Mouse (Mus musculus) embryo, embryonic 11 days (tissue): Measurements from ENCODE around the gene Mrps9.
A peak's percentile ranks its signal among the peaks of the same experiment; 100 is the strongest.

Experiments
- DNase-seq: peaks from one replicate; pipeline ENCODE4 v3.0.0-alpha.2; 2015

Mrps9 gene

DNA sequence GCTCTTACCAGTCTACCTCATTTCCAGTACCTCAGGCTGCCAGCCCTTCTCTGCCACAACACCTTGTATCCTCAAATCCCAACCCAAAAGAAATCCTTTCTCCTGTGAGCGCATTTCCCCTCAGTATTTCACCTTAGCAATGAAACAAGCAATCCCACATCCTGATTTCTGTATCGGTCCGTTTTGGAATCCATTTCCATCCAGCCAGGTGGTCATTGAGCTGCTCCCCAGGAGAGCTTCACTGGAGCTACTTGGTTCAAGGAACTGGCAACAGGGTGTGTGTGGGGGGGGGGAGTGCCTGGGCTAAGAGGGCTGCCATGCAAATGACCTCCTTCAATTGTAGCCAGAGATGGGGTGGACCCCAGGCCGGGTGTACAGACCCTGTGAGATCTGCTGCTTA lies 56.1 kb downstream of the Mrps9 start:
- no peak for DNase-seq

DNA sequence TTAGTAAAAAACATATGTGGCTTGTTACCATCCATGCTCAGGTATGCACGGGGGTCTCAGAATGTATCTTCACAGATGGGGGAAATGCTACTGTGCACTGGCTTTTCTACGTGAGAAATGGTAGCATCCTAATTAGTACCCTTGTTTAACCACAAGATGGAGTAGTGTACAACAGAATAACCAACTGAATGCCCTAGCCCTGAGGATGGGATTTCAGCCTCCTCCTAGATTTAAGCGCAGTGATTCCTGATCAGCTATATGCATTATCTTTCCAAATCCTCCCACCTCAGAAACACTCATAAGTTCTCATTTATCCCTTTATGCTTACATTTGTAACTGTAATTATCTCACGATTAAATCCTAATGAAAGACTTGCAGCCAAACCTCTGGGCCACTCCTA lies 64.0 kb downstream of the Mrps9 start:
- peak; percentile 67 for DNase-seq

DNA sequence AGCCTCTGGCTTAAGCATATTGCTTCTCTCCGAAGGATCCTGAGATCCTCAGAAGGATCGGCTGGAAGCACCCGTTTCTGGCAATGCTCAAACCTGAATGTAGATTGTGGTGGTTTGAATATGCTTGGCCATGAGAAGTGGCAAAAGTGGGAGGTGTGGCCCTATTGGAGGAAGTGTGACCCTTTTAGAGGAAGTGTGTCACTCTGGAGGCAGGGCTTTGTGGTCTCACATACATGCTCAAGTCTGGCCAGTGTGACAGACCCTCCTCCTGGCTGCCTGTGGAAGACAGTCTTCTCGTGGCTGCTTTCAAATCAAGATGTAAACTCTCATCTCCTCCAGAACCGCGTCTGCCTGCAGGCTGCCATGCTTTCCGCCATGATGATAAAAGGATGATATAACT lies 65.7 kb downstream of the Mrps9 start:
- no peak for DNase-seq

DNA sequence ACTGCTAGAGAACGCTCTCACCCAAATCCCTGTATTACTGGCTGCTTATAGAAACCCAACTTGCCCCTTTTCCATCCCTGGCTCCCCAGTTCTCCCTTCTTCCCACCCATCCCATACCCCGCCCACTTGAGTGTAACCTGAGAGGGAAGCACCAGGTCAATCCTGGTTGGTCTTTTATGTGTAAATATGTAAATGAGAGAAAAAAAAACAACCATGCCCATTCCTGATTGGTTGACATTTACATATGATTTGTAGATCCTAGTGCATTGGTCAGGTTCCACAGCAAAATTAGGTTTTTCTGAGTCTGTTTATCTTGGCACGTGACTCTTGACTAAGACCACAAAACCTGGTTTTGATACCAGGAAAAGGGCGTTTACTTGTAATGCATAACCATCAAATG lies 66.9 kb downstream of the Mrps9 start:
- peak; percentile 74 for DNase-seq

DNA sequence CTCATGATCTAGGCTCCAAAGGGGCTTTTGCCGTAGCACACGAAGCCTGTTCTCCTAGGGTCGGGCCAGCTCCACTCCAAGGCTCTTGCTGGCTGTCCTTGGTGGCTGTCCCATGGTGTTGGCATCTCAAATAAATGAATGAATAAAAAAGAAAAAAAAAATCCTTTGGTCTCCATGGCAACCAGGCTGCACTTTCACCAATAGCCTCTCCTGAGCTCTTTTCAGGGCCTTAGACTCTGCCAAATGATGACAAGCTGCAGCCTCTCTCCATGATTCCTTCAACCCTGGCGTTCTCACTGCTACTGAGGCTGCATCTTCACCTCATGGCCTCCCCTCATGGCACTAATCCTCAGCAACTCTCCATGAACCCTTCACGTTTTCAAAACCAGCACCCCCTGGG lies 72.9 kb downstream of the Mrps9 start:
- no peak for DNase-seq

GRCm38 (mm10) chr1:42933613-42934012 lies 82.6 kb downstream of the Mrps9 start:
- DNase-seq: no peak

DNA sequence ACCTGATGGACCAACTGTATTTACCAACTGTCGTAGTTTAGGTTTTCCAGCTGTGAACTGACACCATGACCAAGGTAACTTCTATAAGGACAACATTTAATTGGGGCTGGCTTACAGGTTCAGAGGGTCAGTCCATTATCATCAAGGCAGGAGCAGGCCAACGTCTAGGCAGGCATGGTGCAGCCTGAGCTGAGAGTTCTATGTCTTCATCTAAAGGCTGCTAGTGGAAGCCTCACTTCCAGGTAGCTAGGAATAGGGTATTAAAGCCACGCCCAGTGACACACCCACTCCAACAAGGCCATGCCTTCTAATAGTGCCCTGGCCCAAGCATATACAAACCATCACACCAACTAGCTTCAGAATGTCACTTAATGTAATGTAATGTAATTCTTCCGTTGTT lies 97.5 kb downstream of the Mrps9 start:
- no peak for DNase-seq

- peak; percentile 79 for DNase-seq
Observed at GRCm38 (mm10) chr1:42952734-42953481, 101.9 kb downstream of the Mrps9 start, which contains the start of gene Gpr45. Gene Gpr45, plus strand, starts transcription at chr1:42952872.

DNA sequence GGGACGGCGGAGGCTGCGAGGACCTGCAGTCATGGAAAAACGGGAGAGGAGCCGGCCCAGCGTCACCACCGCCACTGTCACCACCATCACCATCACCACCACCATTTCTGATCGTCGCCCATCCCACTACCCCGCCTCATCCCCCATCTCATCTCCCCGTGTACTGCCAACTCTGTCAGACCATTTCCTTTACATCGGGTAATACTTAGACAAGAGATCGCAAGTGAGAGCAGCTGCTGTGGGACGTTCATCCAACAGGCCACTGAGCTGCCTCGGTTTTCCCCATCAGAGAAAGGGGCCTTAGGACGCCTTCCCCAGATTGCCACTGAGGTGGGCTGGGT lies 102.4 kb downstream of the Mrps9 start:
- peak; percentile 43 for DNase-seq
